Mouse (Mus musculus): ENCODE results near the gene Doc2g.

The Doc2g gene

DNA sequence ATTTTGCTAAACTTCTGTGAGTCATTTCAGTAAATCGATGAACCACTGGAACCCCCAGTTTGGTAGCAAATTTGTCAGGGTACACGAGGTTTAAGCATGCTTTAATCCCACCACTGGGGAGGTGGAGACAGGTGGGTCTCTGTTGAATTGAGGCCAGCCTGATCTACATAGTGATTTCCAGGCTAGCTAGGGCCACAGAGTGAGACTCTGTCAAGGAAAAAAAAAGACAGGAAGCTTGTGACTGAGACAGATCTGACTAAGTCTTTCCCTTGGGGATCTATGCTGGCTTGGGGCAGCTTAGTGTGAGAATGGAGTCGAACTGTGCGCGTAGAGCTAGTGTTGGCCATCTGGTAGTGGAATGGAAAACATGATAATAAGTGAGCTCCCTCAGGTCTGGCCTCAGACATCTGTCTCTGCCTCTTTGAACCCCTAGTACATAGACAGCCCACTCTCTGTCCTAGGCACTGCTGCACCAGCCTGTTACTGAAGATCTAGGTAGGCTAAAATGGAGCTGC lies 49.5 kb downstream of the Doc2g start:
- no peak for DNase-seq (ENCODE audit: low spot score)

GRCm38 (mm10) chr19:4054613-4055012 lies 51.5 kb downstream of the Doc2g start:
- no peak for DNase-seq (ENCODE audit: low spot score)

- DNase-seq (ENCODE audit: low spot score) = no peak
These were observed 52.3 kb downstream of the Doc2g start for GRCm38 (mm10) chr19:4055216-4055946.

DNA sequence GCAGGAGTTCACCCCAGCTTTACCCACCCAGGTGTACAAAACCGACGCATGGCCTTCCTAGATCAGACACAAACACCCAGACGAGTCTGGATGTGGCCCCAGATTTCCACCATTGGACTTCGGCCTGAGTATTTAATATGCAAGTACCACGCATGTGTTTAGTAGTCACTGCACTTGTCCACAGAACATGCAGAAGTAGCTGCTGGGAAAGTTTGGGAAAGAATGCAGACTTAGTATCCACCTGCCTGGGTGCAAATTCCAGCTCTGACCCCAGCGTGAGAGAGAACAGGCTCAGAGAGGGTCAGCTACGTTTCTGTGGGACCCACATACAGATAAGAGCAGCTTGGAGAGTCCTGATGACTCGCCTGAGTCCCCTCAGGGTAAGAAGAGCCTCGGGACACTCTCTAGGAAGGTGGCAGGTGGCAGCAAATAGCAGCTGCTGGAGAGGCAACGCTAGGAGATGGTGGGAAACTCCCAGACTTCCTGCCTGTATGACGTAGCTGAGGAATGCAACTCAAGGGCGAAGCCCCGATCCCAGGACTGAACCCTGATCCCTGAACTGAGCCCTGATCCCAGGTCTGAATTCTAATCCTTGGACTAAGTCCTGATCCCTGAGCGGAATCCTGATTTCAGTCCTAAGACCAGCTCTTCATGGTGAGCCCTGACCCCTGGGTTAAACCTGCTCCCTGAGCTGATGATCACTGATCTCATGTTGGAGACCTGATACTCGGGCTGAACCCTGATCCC lies 53.0 kb downstream of the Doc2g start:
- no peak for DNase-seq (ENCODE audit: low spot score)

Data from urinary bladder, postnatal 10 days (tissue).